Mouse (Mus musculus): Measurements from ENCODE around the gene Ugt1a6a. TPM values are rescaled to one million over a fixed set of nuclear protein-coding genes. Genes with fewer than 3 reads are reported as not detected.

Ugt1a6a gene
- total and polyA plus RNA-seq, 2 experiments, result 55.4 to 106 TPM

DNA sequence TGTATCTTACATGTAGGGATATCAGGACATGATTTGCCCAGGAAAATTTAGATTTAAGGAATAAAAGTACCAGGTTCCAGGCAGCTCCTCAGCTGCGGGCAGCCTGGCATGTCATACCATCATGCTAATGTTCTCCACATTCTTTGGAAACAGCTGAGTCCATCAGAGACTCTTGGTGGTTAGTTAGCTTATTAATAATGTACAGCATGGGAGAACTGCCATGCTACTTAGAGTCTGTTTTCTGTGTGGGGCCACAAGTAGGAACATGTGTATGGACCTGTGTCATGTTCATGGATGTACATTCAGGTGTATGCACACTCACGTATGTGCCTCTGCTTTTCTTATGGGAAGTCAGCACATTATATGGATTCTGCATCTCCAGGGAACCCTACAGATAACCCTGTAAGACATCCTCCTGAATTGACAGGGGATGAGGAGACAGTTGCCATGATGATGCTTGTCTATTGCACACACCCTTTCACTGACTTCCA lies 79.9 kb downstream of the Ugt1a6a start:
- peak overlapping the region; percentile 67 for H3K27ac ChIP-seq (replicated peaks; ENCODE audit: insufficient read depth, low read depth, low read length)
- no peaks in the 10 kb centered on the region for H3K27me3 ChIP-seq (ENCODE audit: control insufficient read depth, insufficient read depth, low read length)
- TF ChIP-seq POLR2A (IDR thresholded peaks at IDR 0.05; ENCODE audit: extremely low read depth, insufficient read depth, low read length), result no peak
- TF ChIP-seq CTCF (IDR thresholded peaks at IDR 0.05; ENCODE audit: low read depth, low read length), result no peak
- peaks cover 27% of the 10 kb centered on the region for H3K36me3 ChIP-seq (ENCODE audit: control insufficient read depth, insufficient read depth, low read length)
- H3K79me2 ChIP-seq (ENCODE audit: control insufficient read depth, insufficient read depth, low read length), result peaks cover 14% of the 10 kb centered on the region
- peak overlapping the region; percentile 52 for H3K9ac ChIP-seq (ENCODE audit: low read depth, low read length)
- peak; percentile 57 for DNase-seq (ENCODE audit: extremely low read depth, low read depth, low spot score)
- H3K4me1 ChIP-seq (ENCODE audit: control insufficient read depth, insufficient read depth, low read length), result peaks cover 8% of the 10 kb centered on the region
- H3K4me3 ChIP-seq (ENCODE audit: insufficient read depth, low read depth, low read length), result peak overlapping the region; percentile 41
- 62% methylated on average over 2 of the region's 2 CpGs for WGBS

DNA sequence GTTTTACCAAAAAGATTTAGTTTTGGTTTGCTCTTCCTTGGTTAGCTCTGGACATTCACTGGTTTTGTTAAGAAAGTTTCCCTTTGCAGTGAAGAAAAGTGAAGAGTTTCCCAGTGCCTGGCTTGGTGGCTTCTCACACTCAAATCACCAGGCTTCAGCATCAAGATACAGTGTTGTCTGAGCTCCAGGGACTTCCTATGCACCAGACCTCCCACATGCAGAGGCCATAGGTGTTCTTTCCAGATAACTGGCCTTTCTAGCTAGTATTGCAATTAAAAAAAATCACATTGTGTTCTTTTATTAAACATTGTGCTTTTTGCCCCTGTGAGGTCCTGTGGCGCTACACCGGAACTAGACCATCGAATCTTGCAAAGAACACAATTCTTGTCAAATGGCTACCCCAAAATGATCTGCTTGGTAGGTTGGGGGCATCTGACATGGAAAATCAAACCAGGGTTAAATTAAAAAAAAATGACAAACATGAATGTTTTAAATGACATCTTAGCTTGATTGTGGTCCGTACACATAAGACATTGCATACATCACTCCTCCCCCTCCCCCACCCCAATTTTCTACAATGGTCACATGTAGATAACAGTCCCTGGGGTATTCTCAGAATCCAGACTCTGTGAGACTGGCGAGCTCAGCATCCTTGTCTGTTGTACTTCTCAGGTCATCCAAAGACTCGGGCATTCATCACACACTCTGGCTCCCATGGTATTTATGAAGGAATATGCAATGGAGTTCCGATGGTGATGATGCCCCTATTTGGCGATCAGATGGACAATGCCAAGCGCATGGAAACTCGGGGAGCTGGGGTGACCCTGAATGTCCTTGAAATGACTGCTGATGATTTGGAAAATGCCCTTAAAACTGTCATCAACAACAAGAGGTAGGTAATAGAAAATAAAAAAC lies 81.1 kb downstream of the Ugt1a6a start:
- no peak for TF ChIP-seq POLR2A (IDR thresholded peaks at IDR 0.05; ENCODE audit: extremely low read depth, insufficient read depth, low read length)
- TF ChIP-seq CTCF (IDR thresholded peaks at IDR 0.05; ENCODE audit: low read depth, low read length), result no peak
- no peak overlapping the region for H3K4me3 ChIP-seq (ENCODE audit: insufficient read depth, low read depth, low read length)
- H3K9ac ChIP-seq (ENCODE audit: low read depth, low read length), result no peak overlapping the region
- 71% methylated on average over 10 of the region's 10 CpGs for WGBS
- H3K4me1 ChIP-seq (ENCODE audit: control insufficient read depth, insufficient read depth, low read length), result peaks cover 8% of the 10 kb centered on the region
- DNase-seq (ENCODE audit: extremely low read depth, low read depth, low spot score), result no peak
- no peak overlapping the region for H3K27ac ChIP-seq (replicated peaks; ENCODE audit: insufficient read depth, low read depth, low read length)
- H3K79me2 ChIP-seq (ENCODE audit: control insufficient read depth, insufficient read depth, low read length), result peaks cover 14% of the 10 kb centered on the region
- no peaks in the 10 kb centered on the region for H3K27me3 ChIP-seq (ENCODE audit: control insufficient read depth, insufficient read depth, low read length)
- H3K36me3 ChIP-seq (ENCODE audit: control insufficient read depth, insufficient read depth, low read length), result peaks cover 27% of the 10 kb centered on the region

DNA sequence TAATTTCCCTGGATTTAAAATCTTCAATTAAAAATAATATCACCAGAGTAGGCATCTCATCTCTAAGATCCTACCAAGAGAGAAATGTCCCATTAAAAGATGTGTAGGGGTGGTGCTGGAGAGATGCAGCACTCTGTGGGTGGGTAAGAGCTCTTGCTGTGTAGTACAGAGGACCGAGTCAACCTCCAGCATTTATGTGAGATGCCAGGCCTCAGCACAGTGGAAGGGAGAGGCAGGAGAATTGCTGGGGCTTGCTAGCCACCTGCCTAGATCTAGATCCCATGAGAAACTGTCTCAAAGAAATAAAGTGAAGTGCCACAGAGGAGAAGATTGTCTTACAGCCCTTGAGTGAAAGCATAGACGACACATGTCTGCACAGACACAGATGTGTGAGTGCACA lies 81.9 kb downstream of the Ugt1a6a start:
- H3K9ac ChIP-seq (ENCODE audit: low read depth, low read length), result no peak overlapping the region
- 57% methylated on average over 2 of the region's 2 CpGs for WGBS
- H3K4me3 ChIP-seq (ENCODE audit: insufficient read depth, low read depth, low read length), result no peak overlapping the region
- no peak overlapping the region for H3K27ac ChIP-seq (replicated peaks; ENCODE audit: insufficient read depth, low read depth, low read length)
- H3K27me3 ChIP-seq (ENCODE audit: control insufficient read depth, insufficient read depth, low read length), result no peaks in the 10 kb centered on the region
- peaks cover 8% of the 10 kb centered on the region for H3K4me1 ChIP-seq (ENCODE audit: control insufficient read depth, insufficient read depth, low read length)
- DNase-seq (ENCODE audit: extremely low read depth, low read depth, low spot score), result peak; percentile 32
- peaks cover 14% of the 10 kb centered on the region for H3K79me2 ChIP-seq (ENCODE audit: control insufficient read depth, insufficient read depth, low read length)
- H3K36me3 ChIP-seq (ENCODE audit: control insufficient read depth, insufficient read depth, low read length), result peaks cover 27% of the 10 kb centered on the region
- TF ChIP-seq CTCF (IDR thresholded peaks at IDR 0.05; ENCODE audit: low read depth, low read length), result no peak

DNA sequence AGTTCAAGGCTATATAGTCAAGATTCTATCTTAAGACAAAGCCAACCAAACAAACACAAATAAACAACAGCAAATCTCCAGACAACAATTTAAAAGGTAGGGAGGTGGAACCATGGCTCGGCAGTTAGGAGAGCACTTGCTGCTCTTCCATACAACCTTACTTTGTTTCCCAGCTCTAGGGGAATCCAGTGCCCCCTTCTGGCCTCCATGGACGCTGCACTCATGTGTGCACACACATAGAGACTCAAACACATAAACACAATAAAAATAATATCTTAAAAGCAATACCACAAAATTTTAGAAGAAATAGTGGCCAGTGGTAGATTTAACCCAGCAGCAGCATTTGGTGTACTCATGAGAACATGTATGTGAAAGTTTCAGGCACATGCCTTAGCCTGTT lies 82.5 kb downstream of the Ugt1a6a start:
- Histone ChIP-seq H3K4me1 (ENCODE audit: control insufficient read depth, insufficient read depth, low read length) (peaks cover 8% of the 10 kb centered on the region), H3K27ac (replicated peaks; ENCODE audit: insufficient read depth, low read depth, low read length) (no peak overlapping the region), H3K27me3 (ENCODE audit: control insufficient read depth, insufficient read depth, low read length) (no peaks in the 10 kb centered on the region), H3K9ac (ENCODE audit: low read depth, low read length) (no peak overlapping the region), H3K79me2 (ENCODE audit: control insufficient read depth, insufficient read depth, low read length) (peaks cover 14% of the 10 kb centered on the region), H3K36me3 (ENCODE audit: control insufficient read depth, insufficient read depth, low read length) (peaks cover 27% of the 10 kb centered on the region), H3K4me3 (ENCODE audit: insufficient read depth, low read depth, low read length) (no peak overlapping the region)
- DNase-seq (ENCODE audit: extremely low read depth, low read depth, low spot score), result no peak
- WGBS, result 64% methylated on average over 2 of the region's 2 CpGs
- TF ChIP-seq CTCF (IDR thresholded peaks at IDR 0.05; ENCODE audit: low read depth, low read length) (no peak), POLR2A (IDR thresholded peaks at IDR 0.05; ENCODE audit: extremely low read depth, insufficient read depth, low read length) (no peak)

DNA sequence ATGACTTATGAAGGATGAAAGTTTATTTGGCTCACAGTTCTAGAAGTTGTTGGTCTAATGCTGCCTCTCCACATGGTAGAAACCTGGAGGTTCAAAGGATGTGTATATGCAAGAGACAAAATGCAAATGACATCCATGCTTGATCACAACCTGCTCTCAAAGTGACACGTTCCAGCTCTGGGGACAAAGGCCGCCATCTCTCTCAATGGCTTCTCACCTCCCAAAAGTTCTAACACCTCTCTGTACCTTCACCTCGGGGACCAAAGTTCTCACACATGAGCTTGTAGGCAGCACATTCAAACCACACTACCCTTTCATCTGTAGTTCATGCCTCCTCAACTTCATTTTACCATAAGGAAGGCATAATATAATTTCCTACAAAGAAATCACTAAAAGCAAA lies 83.0 kb downstream of the Ugt1a6a start:
- H3K79me2 ChIP-seq (ENCODE audit: control insufficient read depth, insufficient read depth, low read length), result peaks cover 9% of the 10 kb centered on the region
- no peak overlapping the region for H3K9ac ChIP-seq (ENCODE audit: low read depth, low read length)
- H3K36me3 ChIP-seq (ENCODE audit: control insufficient read depth, insufficient read depth, low read length), result peaks cover 27% of the 10 kb centered on the region
- no peak for TF ChIP-seq POLR2A (IDR thresholded peaks at IDR 0.05; ENCODE audit: extremely low read depth, insufficient read depth, low read length)
- no peak for TF ChIP-seq CTCF (IDR thresholded peaks at IDR 0.05; ENCODE audit: low read depth, low read length)
- H3K4me1 ChIP-seq (ENCODE audit: control insufficient read depth, insufficient read depth, low read length), result peaks cover 8% of the 10 kb centered on the region
- peak; percentile 78 for DNase-seq (ENCODE audit: extremely low read depth, low read depth, low spot score)
- no peak overlapping the region for H3K4me3 ChIP-seq (ENCODE audit: insufficient read depth, low read depth, low read length)
- H3K27me3 ChIP-seq (ENCODE audit: control insufficient read depth, insufficient read depth, low read length), result no peaks in the 10 kb centered on the region
- H3K27ac ChIP-seq (replicated peaks; ENCODE audit: insufficient read depth, low read depth, low read length), result no peak overlapping the region
- WGBS, result 38% methylated on average over 3 of the region's 3 CpGs

DNA sequence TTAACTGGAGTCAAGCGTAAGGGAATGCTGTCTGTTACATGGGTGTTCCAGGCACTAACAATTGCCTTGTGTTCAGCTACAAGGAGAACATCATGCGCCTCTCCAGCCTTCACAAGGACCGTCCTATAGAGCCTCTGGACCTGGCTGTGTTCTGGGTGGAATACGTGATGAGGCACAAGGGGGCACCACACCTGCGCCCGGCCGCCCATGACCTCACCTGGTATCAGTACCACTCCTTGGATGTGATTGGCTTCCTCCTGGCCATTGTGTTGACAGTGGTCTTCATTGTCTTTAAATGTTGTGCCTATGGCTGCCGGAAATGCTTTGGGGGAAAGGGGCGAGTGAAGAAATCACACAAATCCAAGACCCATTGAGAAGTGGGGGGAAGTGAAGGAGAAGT lies 83.4 kb downstream of the Ugt1a6a start:
- TF ChIP-seq POLR2A (IDR thresholded peaks at IDR 0.05; ENCODE audit: extremely low read depth, insufficient read depth, low read length) (no peak), CTCF (IDR thresholded peaks at IDR 0.05; ENCODE audit: low read depth, low read length) (no peak)
- Histone ChIP-seq H3K79me2 (ENCODE audit: control insufficient read depth, insufficient read depth, low read length) (peaks cover 9% of the 10 kb centered on the region), H3K27me3 (ENCODE audit: control insufficient read depth, insufficient read depth, low read length) (no peaks in the 10 kb centered on the region), H3K4me1 (ENCODE audit: control insufficient read depth, insufficient read depth, low read length) (peaks cover 8% of the 10 kb centered on the region), H3K4me3 (ENCODE audit: insufficient read depth, low read depth, low read length) (no peak overlapping the region), H3K27ac (replicated peaks; ENCODE audit: insufficient read depth, low read depth, low read length) (no peak overlapping the region), H3K9ac (ENCODE audit: low read depth, low read length) (no peak overlapping the region), H3K36me3 (ENCODE audit: control insufficient read depth, insufficient read depth, low read length) (peaks cover 27% of the 10 kb centered on the region)
- DNase-seq (ENCODE audit: extremely low read depth, low read depth, low spot score), result no peak
- WGBS, result 77% methylated on average over 9 of the region's 9 CpGs
